In the genomic region with DNA sequence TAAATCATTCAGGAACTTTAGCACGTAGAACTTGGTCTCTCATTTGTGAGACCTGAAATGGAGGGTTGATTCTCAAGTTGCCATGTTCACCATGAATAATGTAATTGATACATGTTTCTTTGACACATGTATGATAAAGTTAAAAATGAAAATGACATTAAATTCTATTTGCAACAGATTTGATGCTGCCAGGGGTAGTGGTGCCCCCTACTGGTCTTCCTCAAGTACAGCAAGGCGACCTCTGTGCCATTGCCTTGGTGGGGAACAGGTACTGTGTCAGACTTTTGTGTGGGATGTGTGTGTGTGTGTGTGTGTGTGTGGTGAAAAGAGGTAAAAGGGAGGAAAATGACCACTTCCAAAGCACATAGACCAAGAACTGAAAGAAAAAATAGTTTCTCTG, we compare ENCODE assay signal across 10 mouse cellular contexts. TPM values are rescaled to one million over a fixed set of nuclear protein-coding genes. Genes with fewer than 3 reads are reported as not detected.
DNase-seq lines count a peak whose midpoint lies in the region; ATAC-seq and TF ChIP-seq lines count a peak whose summit lies in the region.
"Had no signal": no experiment of that assay in that cellular context is flagged by ENCODE, and none has a peak within 500 bp of the region (broad histone marks: within the 10 kb centered on the region; RNA-seq: fewer than 3 reads in every experiment).

No protein-coding gene starts in this region.

- intact Hi-C loops in gastrocnemius, postnatal 36 days (cut with DNase I) = loop anchor here (2.0 to 10.0 kb wide), 2 partner anchors 41 to 281 kb away; no protein-coding TSS in a partner anchor

- no peaks in the 10 kb centered on the region for H3K9me3 ChIP-seq in midbrain, embryonic 14.5 days (ENCODE audit: control insufficient read depth, low read length)
- H3K9me3 ChIP-seq in midbrain, embryonic 15.5 days = no peaks in the 10 kb centered on the region
- H3K9me3 ChIP-seq: limb, embryonic 15.5 days; stomach, embryonic 15.5 days had no signal

- H3K4me2 ChIP-seq in midbrain, embryonic 14.5 days (ENCODE audit: low read length) = no peak overlapping the region
- H3K4me2 ChIP-seq in midbrain, embryonic 15.5 days = no peak overlapping the region
- H3K4me2 ChIP-seq: limb, embryonic 15.5 days; stomach, embryonic 15.5 days had no signal

- peak; percentile 83; the same call in 1 of the 2 replicates for TF ChIP-seq CTCF in small intestine, adult 2 months (IDR thresholded peaks at IDR 0.05; ENCODE audit: extremely low read depth, insufficient read length, insufficient replicate concordance, low read depth, low read length)

- 53% methylated on average over 2 of the region's 2 CpGs for WGBS in midbrain, embryonic 14.5 days
- WGBS in midbrain, embryonic 15.5 days = 53% methylated on average over 2 of the region's 2 CpGs
- WGBS in small intestine, adult 2 months = 57% methylated on average over 2 of the region's 2 CpGs

- H3K9ac ChIP-seq in midbrain, embryonic 14.5 days (replicated peaks; ENCODE audit: low read length) = no peak overlapping the region
- no peak overlapping the region for H3K9ac ChIP-seq in midbrain, embryonic 15.5 days
- H3K9ac ChIP-seq: limb, embryonic 15.5 days; stomach, embryonic 15.5 days had no signal

- TF ChIP-seq POLR2A in small intestine, adult 2 months (IDR thresholded peaks at IDR 0.05; ENCODE audit: low read depth, low read length) = no peak

- H3K27me3 ChIP-seq in midbrain, embryonic 14.5 days (ENCODE audit: control insufficient read depth, insufficient read depth, low read length) = no peaks in the 10 kb centered on the region; the same call in 1 of the 2 replicates
- no peaks in the 10 kb centered on the region for H3K27me3 ChIP-seq in midbrain, embryonic 15.5 days (replicated peaks)
- H3K27me3 ChIP-seq in small intestine, adult 2 months (ENCODE audit: control insufficient read depth, insufficient read depth, low read length) = no peaks in the 10 kb centered on the region
- H3K27me3 ChIP-seq: limb, embryonic 15.5 days; stomach, embryonic 15.5 days had no signal

- H3K4me1 ChIP-seq in midbrain, embryonic 14.5 days (ENCODE audit: control insufficient read depth, insufficient read depth, low read length) = peaks cover 10% of the 10 kb centered on the region
- H3K4me1 ChIP-seq in midbrain, embryonic 15.5 days = peaks cover 15% of the 10 kb centered on the region
- H3K4me1 ChIP-seq in small intestine, adult 2 months (ENCODE audit: control insufficient read depth, insufficient read depth, insufficient read length, low read length) = peaks cover 2% of the 10 kb centered on the region; the same call in 1 of the 2 replicates

- DNase-seq in gastrocnemius, postnatal 10 days = peak; percentile 34
- DNase-seq in gastrocnemius, postnatal 36 days = no peak
- peak; percentile 75 for DNase-seq in midbrain, embryonic 14.5 days
- peak; percentile 65 for DNase-seq in brain, adult 2 months (ENCODE audit: low read depth, low spot score)
- peak; percentile 79 for DNase-seq in induced T-regulatory cell, adult 2 months (ENCODE audit: low read depth)

- H3K4me3 ChIP-seq in midbrain, embryonic 14.5 days (replicated peaks; ENCODE audit: low read depth, low read length) = no peak overlapping the region
- no peak overlapping the region for H3K4me3 ChIP-seq in midbrain, embryonic 15.5 days
- H3K4me3 ChIP-seq in small intestine, adult 2 months (ENCODE audit: low read depth, low read length) = no peak overlapping the region
- H3K4me3 ChIP-seq: limb, embryonic 15.5 days; stomach, embryonic 15.5 days had no signal

- peaks cover 21% of the 10 kb centered on the region for H3K36me3 ChIP-seq in midbrain, embryonic 14.5 days (ENCODE audit: control insufficient read depth, insufficient read depth, low read length)
- H3K36me3 ChIP-seq in midbrain, embryonic 15.5 days (replicated peaks) = peaks cover 10% of the 10 kb centered on the region
- H3K36me3 ChIP-seq in small intestine, adult 2 months (ENCODE audit: control insufficient read depth, insufficient read depth, low read length) = peaks cover 18% of the 10 kb centered on the region

- ATAC-seq in midbrain, embryonic 14.5 days (ENCODE audit: low FRiP score, low TSS enrichment) = no peak
- no peak for ATAC-seq in midbrain, embryonic 15.5 days (replicated peaks)
- ATAC-seq in activated CD4-positive, CD25-positive, alpha-beta regulatory T cell, adult 4 months = no peak

- no peak overlapping the region for H3K27ac ChIP-seq in midbrain, embryonic 14.5 days (replicated peaks; ENCODE audit: low read depth, low read length)
- no peak overlapping the region for H3K27ac ChIP-seq in midbrain, embryonic 15.5 days
- no peak overlapping the region for H3K27ac ChIP-seq in small intestine, adult 2 months (ENCODE audit: insufficient read depth, low read depth, low read length)
- H3K27ac ChIP-seq: limb, embryonic 15.5 days; stomach, embryonic 15.5 days had no signal

RNA-seq across cellular contexts. Expression of a gene that starts 2.5 kb away (rescaled TPM):
- 10 to 100 TPM; 24.4 to 26.4 TPM for total RNA-seq in gastrocnemius, postnatal 10 days (2021)
- total RNA-seq in gastrocnemius, postnatal 36 days (2021) = 10 to 100 TPM; 25.9 to 29.5 TPM
- polyA plus RNA-seq in midbrain, embryonic 14.5 days (2014; fragmentation: Nextera tagmentation; extraction: Ambion mirVana) = 47.3 and 54.8 TPM in 2 replicates
- 50.7 and 53.6 TPM in 2 replicates for polyA plus RNA-seq in midbrain, embryonic 15.5 days (2015; fragmentation: Nextera tagmentation; extraction: Ambion mirVana)
- 10.3 and 14.4 TPM in 2 replicates for polyA plus RNA-seq in small intestine, adult 2 months (2012; rRNA removed)
- polyA plus RNA-seq in activated CD4-positive, CD25-positive, alpha-beta regulatory T cell, adult 4 months (2017; shearing (Covaris generic)) = 10 to 100 TPM; 52.5 to 58.8 TPM

RNA-seq across cellular contexts. Expression of a gene that starts 17.3 kb away (rescaled TPM):
- under 1 TPM; 0.12 to 0.14 TPM for total RNA-seq in gastrocnemius, postnatal 10 days (2021)
- not detected for total RNA-seq in gastrocnemius, postnatal 36 days (2021)
- polyA plus RNA-seq in midbrain, embryonic 14.5 days (2014; fragmentation: Nextera tagmentation; extraction: Ambion mirVana) = 14.8 and 18.7 TPM in 2 replicates
- 15.5 and 17.8 TPM in 2 replicates for polyA plus RNA-seq in midbrain, embryonic 15.5 days (2015; fragmentation: Nextera tagmentation; extraction: Ambion mirVana)
- polyA plus RNA-seq in small intestine, adult 2 months (2012; rRNA removed) = 0.51 and 0.65 TPM in 2 replicates
- under 1 TPM in 1 of 2 experiments, not detected in 1; 0.41 TPM for polyA plus RNA-seq in activated CD4-positive, CD25-positive, alpha-beta regulatory T cell, adult 4 months (2017; shearing (Covaris generic))

RNA-seq across cellular contexts. Expression of a gene that starts 57.8 kb away (rescaled TPM):
- total RNA-seq in gastrocnemius, postnatal 10 days (2021) = 100 to 1,000 TPM; 171 to 177 TPM
- total RNA-seq in gastrocnemius, postnatal 36 days (2021) = 100 to 1,000 TPM; 214 to 237 TPM
- polyA plus RNA-seq in midbrain, embryonic 14.5 days (2014; fragmentation: Nextera tagmentation; extraction: Ambion mirVana) = 25.0 and 35.0 TPM in 2 replicates
- polyA plus RNA-seq in midbrain, embryonic 15.5 days (2015; fragmentation: Nextera tagmentation; extraction: Ambion mirVana) = 17.9 and 22.2 TPM in 2 replicates
- 33.1 and 61.0 TPM in 2 replicates for polyA plus RNA-seq in small intestine, adult 2 months (2012; rRNA removed)
- 10 to 100 TPM; 11.5 to 11.9 TPM for polyA plus RNA-seq in activated CD4-positive, CD25-positive, alpha-beta regulatory T cell, adult 4 months (2017; shearing (Covaris generic))

Comparison
In these comparisons a context has a peak if more than half of its experiments do, and no peak if none do; other contexts are left out.
1. DNase-seq: peak in gastrocnemius, postnatal 10 days (single experiment), midbrain, embryonic 14.5 days (single experiment), brain, adult 2 months (single experiment) and induced T-regulatory cell, adult 2 months (single experiment); none in gastrocnemius, postnatal 36 days (0 of 2).